ENCODE assay signal across 12 mouse cellular contexts in the genomic region with DNA sequence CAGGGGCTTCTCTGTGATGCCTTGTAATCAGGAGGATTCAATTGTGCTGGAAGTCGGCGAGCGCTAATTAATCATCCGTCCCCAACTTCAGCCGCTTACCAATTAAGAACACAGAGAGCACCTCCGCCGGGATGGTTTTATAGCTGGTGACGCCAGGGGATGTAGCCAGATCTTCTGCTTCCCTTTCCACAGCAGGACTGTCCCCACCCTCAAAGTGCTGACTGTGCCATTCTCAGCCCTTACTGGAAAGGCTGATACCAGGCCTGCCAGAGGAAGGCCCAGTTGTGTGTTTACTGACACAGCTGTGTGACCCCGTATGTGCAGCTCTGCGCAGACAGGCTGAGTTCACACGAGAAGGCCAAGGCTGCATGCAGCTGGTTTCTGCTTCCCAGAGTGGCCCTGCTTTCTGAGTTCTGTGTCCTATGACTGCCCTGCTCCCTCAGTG. TPM values are rescaled to one million over a fixed set of nuclear protein-coding genes. Genes with fewer than 3 reads are reported as not detected.
DNase-seq lines count a peak whose midpoint lies in the region; ATAC-seq lines count a peak whose summit lies in the region.
"Had no signal": no experiment of that assay in that cellular context is flagged by ENCODE, and none has a peak within 500 bp of the region (broad histone marks: within the 10 kb centered on the region; RNA-seq: fewer than 3 reads in every experiment).

No protein-coding gene starts in this region.

- no peak overlapping the region for H3K27ac ChIP-seq in liver, embryonic 11.5 days (ENCODE audit: low read depth, low read length)
- no peak overlapping the region for H3K27ac ChIP-seq in hindbrain, embryonic 14.5 days
- H3K27ac ChIP-seq in neural tube, embryonic 12.5 days: no peak overlapping the region
- H3K27ac ChIP-seq: embryonic facial prominence, embryonic 15.5 days; liver, embryonic 13.5 days had no signal

- no peaks in the 10 kb centered on the region for H3K36me3 ChIP-seq in liver, embryonic 11.5 days (ENCODE audit: control insufficient read depth, insufficient read depth, low read length)
- no peaks in the 10 kb centered on the region for H3K36me3 ChIP-seq in hindbrain, embryonic 14.5 days (replicated peaks; ENCODE audit: control insufficient read depth, insufficient read depth)
- H3K36me3 ChIP-seq in neural tube, embryonic 12.5 days: no peaks in the 10 kb centered on the region
- H3K36me3 ChIP-seq: embryonic facial prominence, embryonic 15.5 days; liver, embryonic 13.5 days had no signal

- intact Hi-C loops in gastrocnemius, postnatal 14 days (cut with DNase I; ENCODE audit: low total_unique reads): no loop called here

- no peak overlapping the region for H3K9ac ChIP-seq in liver, embryonic 11.5 days (ENCODE audit: low read depth, low read length)
- H3K9ac ChIP-seq in hindbrain, embryonic 14.5 days: no peak overlapping the region
- H3K9ac ChIP-seq in neural tube, embryonic 12.5 days: no peak overlapping the region
- H3K9ac ChIP-seq: embryonic facial prominence, embryonic 15.5 days; liver, embryonic 13.5 days had no signal

- H3K4me2 ChIP-seq in liver, embryonic 11.5 days: no peak overlapping the region
- H3K4me2 ChIP-seq in hindbrain, embryonic 14.5 days (replicated peaks): no peak overlapping the region
- H3K4me2 ChIP-seq in neural tube, embryonic 12.5 days (replicated peaks): 0 out of 2 replicates have a peak overlapping the region, but pooled peaks have one; percentile 7
- H3K4me2 ChIP-seq: embryonic facial prominence, embryonic 15.5 days; liver, embryonic 13.5 days had no signal

- WGBS in liver, embryonic 11.5 days: 64% methylated on average over 11 of the region's 11 CpGs
- WGBS in hindbrain, embryonic 14.5 days: 47% methylated on average over 11 of the region's 11 CpGs
- WGBS in neural tube, embryonic 12.5 days: 29% methylated on average over 11 of the region's 11 CpGs

- no peaks in the 10 kb centered on the region for H3K4me1 ChIP-seq in liver, embryonic 11.5 days (replicated peaks; ENCODE audit: control insufficient read depth, insufficient read depth, low read length)
- peaks cover 7% of the 10 kb centered on the region for H3K4me1 ChIP-seq in hindbrain, embryonic 14.5 days (replicated peaks; ENCODE audit: control insufficient read depth, insufficient read depth, low read length)
- peaks cover 8% of the 10 kb centered on the region for H3K4me1 ChIP-seq in neural tube, embryonic 12.5 days
- H3K4me1 ChIP-seq: embryonic facial prominence, embryonic 15.5 days; liver, embryonic 13.5 days had no signal

- H3K9me3 ChIP-seq in liver, embryonic 11.5 days (ENCODE audit: control insufficient read depth, low read length): no peaks in the 10 kb centered on the region
- no peaks in the 10 kb centered on the region for H3K9me3 ChIP-seq in hindbrain, embryonic 14.5 days (ENCODE audit: control insufficient read depth, low read length)
- H3K9me3 ChIP-seq in neural tube, embryonic 12.5 days: no peaks in the 10 kb centered on the region
- H3K9me3 ChIP-seq: embryonic facial prominence, embryonic 15.5 days; liver, embryonic 13.5 days had no signal

- H3K27me3 ChIP-seq in liver, embryonic 11.5 days (replicated peaks; ENCODE audit: control insufficient read depth, insufficient read depth, low read length): no peaks in the 10 kb centered on the region
- H3K27me3 ChIP-seq in hindbrain, embryonic 14.5 days (ENCODE audit: control insufficient read depth, insufficient read depth, low read length): no peaks in the 10 kb centered on the region
- H3K27me3 ChIP-seq in neural tube, embryonic 12.5 days (replicated peaks): no peaks in the 10 kb centered on the region
- H3K27me3 ChIP-seq: embryonic facial prominence, embryonic 15.5 days; liver, embryonic 13.5 days had no signal

- H3K4me3 ChIP-seq in liver, embryonic 11.5 days (ENCODE audit: low read depth, low read length): no peak overlapping the region
- H3K4me3 ChIP-seq in hindbrain, embryonic 14.5 days (replicated peaks; ENCODE audit: low read length): no peak overlapping the region
- H3K4me3 ChIP-seq in neural tube, embryonic 12.5 days: no peak overlapping the region
- H3K4me3 ChIP-seq: embryonic facial prominence, embryonic 15.5 days; liver, embryonic 13.5 days had no signal

- ATAC-seq in liver, embryonic 11.5 days (replicated peaks; ENCODE audit: low FRiP score): no peak
- ATAC-seq in hindbrain, embryonic 14.5 days (ENCODE audit: low FRiP score): peak; percentile 45; the same call in 1 of the 2 replicates
- no peak for ATAC-seq in neural tube, embryonic 12.5 days (ENCODE audit: low FRiP score, low read depth)

- peak; percentile 20 for DNase-seq in embryo, embryonic 11 days
- no peak for DNase-seq in embryo, embryonic 10.5 days (ENCODE audit: low spot score)
- DNase-seq in liver (peak; percentile 4), adipocyte (ENCODE audit: low spot score) (no peak)
- no peak for DNase-seq in liver, embryonic 11.5 days (ENCODE audit: low spot score)
- no peak for DNase-seq in hindbrain, embryonic 14.5 days (ENCODE audit: low spot score)
- DNase-seq in gastrocnemius, postnatal 14 days: no peak
- DNase-seq: cerebellum, adult 8-10 months; kidney, adult 9 months; liver, embryonic 13.5 days had no signal

RNA-seq across cellular contexts. Expression of gene Bend4, which starts 59.9 kb away (rescaled TPM):
- polyA plus RNA-seq in liver, embryonic 11.5 days (2014; fragmentation: Nextera tagmentation; extraction: Ambion mirVana): 6.6 and 6.7 TPM in 2 replicates
- 15.1 and 15.9 TPM in 2 replicates for polyA plus RNA-seq in hindbrain, embryonic 14.5 days (2014; fragmentation: Nextera tagmentation; extraction: Ambion mirVana)
- polyA plus RNA-seq in neural tube, embryonic 12.5 days (2016; fragmentation: Nextera tagmentation; extraction: Ambion mirVana): 10.6 and 10.9 TPM in 2 replicates
- under 1 TPM; 0.82 to 0.97 TPM for total RNA-seq in gastrocnemius, postnatal 14 days (2021)

Comparison
In these comparisons a context has a peak if more than half of its experiments do, and no peak if none do; other contexts are left out.
1. DNase-seq: peak in embryo, embryonic 11 days (single experiment) and liver (single experiment); none in embryo, embryonic 10.5 days (single experiment), liver, embryonic 11.5 days (single experiment), hindbrain, embryonic 14.5 days (single experiment), adipocyte (single experiment) and gastrocnemius, postnatal 14 days (single experiment).